Mouse (Mus musculus) left cerebral cortex, adult 8-10 months (tissue): ENCODE data around the gene Peli2. TPM values are rescaled to one million over a fixed set of nuclear protein-coding genes. Genes with fewer than 3 reads are reported as not detected.

Source experiments
- DNase-seq, 2 experiments: peaks; one replicate each; pipeline ENCODE4 v3.0.0; 2022; ENCODE audit warnings: low spot score in 2 of 2
- total RNA-seq, 4 experiments: library from RNA; stranded (reverse); gene quantifications; 2 replicates each; pipeline ENCODE4 v1.2.4; 2022

Peli2 gene
- total RNA-seq, 4 experiments from 2014 or later: 21.6 to 33.7 (median 30.5) TPM

DNA sequence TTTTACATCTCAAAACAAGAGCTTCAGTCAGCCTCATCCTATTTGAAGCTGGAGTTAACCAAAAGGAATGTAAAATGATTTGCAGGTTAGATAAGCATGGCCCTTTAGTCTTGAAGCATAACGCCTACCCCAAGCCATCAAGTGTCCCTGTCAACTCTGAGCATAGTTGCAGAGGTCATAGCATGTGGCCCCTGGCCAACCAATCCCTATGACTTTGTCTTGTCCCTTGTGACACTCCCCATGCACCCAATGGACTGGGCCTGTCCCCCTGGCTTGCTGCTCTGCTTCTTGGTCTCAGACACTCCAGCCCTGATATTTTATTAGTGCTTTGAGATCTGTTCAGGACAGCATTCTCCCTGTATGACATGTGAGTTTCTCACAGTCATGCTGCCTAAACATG is 30.3 kb downstream of the Peli2 start:
- DNase-seq: no peak

DNA sequence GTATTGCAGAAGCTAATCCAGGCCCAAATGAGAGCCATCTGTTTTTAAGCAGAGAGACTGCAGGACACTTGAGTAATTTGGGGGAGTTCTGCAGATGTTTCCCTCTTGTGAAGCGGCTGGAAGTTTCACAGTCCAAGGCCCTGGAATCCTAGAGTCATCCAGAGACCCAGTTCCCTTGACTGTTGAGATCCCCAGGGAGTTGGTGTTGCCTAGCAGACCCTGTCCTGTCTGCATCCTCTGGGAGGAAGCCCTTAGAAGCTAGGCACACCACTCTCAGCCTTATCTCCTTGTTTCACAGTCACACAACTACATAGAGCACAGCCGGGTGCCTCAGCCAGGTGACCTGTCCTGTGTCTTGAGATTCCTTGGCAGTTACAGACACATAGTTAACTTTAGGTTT is 30.9 kb downstream of the Peli2 start:
- no peak for DNase-seq

DNA sequence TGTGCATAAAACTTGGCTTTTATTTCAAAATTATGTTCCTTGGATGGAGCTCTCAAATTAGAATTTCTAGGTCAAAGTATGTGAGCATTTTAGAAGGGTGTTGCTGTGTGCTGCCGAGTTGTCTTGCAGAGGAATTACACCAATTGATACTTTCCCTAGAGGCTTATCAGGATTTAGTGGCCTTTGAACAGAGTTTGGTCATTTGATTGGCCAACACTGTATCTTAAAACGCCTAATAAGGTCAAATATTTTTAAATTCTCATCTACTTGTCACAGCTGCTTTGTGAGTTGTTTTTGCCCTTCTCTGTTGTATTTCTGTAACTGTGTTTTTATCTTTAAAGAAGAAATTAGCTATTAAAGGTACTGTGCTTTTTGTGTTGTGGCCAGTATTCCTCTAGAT is 32.4 kb downstream of the Peli2 start:
- DNase-seq: no peak

DNA sequence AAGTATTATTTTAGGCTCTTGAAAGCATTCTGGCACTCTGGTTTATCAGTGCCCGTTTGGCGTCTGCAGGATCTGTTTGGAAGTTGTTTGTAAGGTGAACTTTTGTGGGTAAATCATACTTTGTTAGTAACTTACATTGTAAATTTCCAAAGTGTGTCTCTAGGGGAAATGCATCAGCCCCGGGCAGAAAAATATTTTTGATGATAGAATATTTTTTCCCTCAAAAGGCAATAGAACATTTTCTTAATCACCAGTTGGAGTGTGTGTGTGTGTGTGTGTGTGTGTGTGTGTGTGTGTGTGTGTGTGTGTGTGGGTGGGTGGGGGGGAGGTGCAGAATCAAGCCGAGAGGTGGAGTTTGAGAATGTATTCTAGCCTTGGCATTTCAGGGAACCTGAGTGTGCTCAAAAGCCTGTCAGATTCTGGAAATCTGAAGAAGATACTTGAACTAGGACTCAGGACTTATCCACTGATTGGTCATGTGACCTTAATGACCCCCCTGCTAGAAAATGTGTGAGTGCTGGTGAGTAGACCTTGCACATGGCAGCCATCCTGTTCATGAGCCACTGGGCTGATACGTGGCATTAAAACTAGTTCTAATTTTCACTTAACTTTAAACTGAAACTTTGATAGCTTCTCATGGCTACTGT is 33.4 kb downstream of the Peli2 start:
- no peak for DNase-seq

DNA sequence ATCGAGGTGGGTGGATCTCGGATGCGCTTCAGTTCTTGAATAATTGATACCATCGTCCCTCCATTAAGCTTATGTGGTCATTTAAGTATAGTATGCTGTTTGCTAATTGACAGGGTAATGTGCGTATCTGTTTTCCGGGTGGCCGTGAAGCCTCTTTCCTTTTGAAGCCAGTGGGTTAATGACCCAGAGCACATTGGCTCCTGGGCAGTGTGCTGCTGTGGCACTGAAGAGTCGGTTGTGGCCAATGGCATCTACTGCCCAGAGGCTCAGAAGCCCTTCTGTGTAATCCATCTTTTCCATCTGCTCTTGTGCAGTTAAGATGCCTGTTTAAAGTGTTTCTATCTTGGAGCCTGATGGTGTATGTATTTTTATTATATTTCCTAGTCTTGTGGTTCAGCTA is 34.0 kb downstream of the Peli2 start:
- no peak for DNase-seq

DNA sequence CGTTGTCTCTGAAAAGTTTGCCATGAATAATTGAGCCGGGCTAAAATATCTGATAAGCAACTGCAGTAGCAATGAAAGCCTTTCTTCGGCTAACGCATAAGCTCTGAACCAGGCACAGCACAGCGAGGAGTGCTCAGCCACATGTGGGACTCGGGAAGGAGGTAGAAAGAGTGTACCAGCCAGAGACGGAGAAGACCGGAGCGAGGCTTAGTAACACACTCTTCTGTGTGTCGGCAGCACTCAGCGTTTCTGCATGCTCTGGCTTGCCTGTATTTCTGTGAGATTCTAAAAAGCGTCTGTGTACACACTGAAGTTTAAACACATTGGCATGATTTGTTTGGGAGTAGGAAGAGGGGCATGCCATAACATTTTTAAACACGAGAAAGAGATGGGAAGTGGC is 34.5 kb downstream of the Peli2 start:
- DNase-seq: no peak

DNA sequence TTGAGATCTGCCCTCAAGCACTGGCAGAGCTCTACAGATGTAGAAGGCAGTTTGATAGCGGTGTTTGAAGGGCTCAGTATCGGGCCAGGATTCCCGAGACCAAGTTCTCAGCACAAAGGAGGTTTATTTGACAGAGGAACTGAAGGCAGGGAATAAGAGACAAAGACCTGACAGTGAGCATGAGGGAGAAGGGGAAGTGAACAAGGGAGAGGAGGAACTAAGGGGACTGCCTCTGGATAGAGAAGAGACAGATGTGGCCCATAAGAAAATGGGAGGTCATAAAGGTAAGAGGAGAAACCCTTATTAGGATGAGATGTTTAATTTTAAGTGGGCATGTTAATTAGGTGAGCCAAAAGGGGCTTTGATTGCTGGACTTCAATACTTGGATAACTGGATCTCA is 36.5 kb downstream of the Peli2 start:
- DNase-seq: no peak

DNA sequence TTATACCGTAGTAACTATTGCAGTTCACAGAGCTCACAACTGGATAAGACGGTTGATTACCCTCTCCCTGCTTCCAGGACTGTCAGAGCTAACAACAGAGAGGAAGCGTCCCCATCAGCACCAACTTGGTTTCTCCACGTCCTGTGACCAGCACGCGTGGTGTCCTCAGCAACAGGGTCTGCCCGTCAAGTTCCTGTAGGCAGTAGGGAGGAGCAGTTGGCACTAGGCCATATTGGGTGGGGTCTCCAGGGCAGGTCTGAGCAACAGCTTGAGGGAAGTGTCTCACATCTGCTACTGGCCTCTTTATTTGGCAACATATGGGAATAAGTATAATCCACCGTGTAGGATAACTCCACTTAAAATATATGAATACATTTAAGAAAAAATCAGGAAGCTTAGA is 37.2 kb downstream of the Peli2 start:
- DNase-seq: no peak

DNA sequence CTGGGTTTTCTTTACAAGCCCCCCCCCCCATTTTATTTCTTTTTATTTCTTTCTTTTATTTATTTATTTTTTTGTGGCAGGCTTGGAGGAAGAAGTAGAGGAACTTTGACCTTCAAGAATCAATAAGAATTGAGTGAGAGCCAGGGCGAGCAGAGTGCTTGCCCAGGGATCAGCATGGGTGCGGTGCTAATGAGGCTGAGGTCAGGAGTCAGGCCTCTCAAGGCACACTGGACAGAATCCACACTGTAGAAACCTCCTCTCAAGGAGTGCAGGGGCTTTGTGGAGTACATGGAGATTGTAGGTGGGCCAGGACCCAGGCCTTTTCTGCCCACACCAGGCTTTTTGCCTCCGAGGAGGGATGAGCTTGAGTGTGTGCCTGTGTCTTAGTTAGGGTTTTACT is 38.8 kb downstream of the Peli2 start:
- DNase-seq: no peak

DNA sequence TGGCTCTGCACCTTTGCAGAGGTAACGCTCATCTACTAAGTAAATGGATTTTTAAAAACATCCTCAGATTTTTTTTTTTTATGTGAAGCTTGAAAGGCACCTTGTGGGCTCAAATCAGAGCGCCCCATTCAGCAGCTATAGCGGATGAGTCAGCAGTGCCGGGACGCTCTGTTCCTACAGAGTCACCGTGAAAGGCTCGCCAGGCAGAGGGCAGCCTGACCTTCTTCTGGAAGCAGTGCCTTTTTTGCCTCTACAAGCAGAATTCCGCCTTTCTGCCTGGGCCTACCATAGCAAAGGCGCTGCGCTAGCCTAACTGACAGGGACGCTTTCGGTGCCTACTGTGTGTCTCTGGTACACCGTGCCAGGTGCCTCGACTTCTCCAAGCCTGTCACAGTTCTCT is 41.8 kb downstream of the Peli2 start:
- DNase-seq: no peak

DNA sequence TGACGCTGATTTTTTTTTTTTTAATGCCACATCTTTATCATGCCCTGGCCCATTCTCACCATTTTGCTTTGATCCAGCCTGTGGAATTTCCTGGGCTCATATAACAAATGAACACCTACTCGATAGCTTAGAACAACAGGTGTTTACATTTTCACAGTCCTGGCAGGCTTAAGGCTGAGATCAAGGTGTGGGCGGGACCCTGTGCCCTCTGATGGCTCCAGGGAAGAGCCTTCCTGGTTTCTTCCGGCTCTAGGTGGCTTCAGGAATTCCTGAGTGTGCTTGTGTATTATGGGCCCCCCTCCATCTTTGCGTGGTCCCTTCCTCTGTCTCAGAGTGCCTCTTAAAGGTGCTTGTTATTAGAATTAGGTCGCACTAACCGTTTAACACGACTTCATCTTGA is 44.3 kb downstream of the Peli2 start:
- no peak for DNase-seq

DNA sequence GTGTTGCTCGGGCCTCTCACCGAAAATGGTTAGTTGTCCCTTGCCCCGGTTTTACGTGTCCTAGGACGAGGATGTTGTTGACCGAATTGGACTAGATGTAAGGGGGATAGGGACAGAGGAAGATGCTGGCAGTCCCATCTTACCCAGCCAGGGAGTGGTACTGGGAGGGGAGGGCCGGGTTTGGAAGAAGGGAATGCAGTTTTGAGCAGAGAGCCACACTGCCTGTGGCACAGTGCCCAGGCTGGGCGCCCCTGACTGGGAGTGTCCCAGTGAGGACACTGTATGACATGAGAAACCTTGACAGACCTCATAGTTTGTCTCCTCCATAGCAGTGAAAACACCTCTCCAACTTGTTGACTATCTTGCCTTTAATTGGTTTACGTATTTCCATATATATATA is 45.8 kb downstream of the Peli2 start:
- no peak for DNase-seq

DNA sequence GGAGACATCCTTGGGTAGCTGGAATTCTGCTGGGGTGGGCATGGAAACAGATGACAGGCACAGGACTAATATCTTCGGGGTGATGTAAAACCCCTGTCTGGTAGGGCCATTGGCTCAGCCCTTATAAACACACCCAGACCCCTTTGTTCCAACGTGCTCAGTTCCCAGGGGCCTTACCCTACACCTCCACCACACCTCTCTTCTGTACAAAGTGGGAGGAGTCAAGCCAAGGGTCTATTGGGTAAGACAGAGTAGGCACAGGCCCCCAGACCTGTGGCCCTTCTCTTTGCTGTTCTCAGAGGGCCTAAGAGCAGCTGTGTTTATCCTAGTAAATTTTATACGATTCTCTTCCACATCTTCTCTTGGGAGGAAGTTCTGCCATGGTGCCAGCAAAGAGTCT is 46.4 kb downstream of the Peli2 start:
- no peak for DNase-seq

DNA sequence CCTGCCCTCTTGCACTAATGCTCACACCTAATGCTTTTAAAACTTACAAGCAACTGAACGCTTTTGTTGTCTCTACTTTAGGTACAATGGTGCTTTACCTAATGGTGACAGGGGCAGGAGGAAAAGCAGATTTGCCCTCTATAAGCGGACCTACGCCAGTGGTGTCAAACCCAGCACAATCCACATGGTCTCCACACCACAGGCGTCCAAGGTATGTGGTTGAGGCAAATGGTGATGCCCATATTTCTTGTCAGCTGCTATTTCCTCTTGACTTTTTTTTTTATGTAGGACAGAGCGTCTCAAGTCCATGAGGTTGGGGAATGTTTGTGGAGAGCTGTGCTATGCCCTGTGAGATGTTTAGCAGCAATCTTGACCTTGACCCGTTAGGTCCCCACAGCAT is 47.5 kb downstream of the Peli2 start:
- no peak for DNase-seq

DNA sequence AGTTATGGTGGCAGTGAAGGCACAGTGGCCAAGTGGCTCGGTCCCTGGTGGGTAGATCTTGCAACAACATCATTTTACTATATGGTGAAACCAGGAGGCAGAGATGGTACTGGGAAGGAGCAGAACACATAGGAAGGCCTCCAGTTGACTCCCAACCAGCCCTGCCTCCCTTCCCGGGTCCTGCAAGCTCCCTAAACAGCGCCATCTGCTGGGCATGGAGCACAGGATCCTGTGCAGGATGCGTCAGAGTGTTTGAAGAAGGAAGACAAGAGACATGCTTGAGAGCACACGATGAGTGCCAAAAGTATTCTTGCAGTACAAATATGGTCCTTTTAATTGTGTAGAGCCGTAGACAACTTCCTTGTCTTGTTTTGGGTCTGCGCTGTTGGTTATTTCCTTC is 49.3 kb downstream of the Peli2 start:
- DNase-seq: no peak

DNA sequence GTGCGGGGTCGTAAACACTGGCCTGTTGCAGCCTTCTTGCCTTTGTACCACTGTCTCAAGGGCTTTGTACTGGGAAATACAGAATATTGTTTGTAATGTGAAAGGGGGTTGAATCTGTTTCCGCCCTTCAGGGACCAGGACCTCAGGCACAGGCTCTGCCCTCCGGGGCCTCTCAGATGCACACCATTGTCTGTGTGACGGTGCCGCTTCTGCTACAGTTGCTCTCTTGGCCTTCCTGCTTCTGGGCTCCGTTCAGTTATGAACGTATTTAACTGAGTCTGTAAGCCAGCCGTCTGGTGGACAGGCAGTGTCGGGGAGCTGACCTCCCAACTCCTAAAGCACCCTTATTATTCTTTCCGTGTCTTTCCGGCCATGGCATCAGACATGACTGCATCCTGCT is 50.6 kb downstream of the Peli2 start:
- no peak for DNase-seq

DNA sequence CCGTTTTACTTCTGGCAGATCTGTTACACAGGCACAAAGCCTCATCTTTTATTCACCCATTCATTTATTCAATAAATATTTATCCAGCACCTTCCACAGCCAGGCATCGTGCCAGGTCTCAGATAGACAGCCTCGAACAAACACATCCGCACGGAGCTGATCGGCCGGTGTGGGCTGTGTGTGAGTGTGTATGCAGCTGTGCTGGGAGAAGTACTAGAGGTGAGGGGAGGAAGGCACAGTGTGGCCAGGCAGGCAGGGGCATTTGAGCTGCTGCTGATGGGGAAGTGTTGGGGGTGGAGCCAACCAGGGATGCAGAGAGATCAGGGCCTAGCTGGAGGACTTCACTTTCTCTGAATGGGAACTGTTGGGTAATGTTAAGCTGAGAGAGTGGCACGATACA is 51.4 kb downstream of the Peli2 start:
- no peak for DNase-seq

DNA sequence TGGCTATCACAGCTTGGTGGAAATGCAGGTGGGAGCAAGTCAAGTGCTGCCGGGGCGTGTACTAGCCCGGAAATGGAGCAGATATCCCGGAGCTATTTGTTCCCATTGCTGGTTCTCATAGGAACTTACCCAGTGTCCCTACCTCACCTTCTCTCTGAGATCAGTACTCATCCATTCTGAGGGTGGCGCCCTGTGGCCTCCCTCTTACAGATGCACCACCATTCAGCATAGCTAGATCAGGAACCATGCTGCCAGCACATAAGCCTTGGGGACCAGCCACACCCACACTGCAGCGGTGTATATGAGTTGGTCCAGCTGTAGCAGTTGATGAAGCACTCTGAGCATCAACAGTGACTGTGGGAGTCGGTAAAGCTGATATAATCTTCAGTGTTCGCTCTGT is 52.3 kb downstream of the Peli2 start:
- DNase-seq: no peak

DNA sequence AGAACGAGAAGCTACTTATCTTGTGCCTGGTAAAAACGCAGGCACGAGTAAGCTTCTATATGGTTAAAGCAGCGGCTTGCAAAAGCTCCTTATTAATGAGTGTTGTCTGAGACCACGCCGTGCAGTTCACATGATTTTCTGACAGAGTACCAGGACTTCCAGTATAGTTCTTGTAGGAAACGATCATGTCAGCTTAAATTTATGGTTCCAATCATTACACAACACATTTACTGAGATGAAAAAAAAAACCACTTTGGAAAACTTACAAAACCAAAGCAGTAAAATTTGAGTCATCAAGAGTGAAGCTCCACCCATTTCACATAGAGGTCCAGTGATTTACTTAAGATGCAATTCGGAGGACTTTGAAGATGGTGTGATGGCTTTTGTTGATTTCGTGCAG is 53.2 kb downstream of the Peli2 start:
- DNase-seq: no peak

DNA sequence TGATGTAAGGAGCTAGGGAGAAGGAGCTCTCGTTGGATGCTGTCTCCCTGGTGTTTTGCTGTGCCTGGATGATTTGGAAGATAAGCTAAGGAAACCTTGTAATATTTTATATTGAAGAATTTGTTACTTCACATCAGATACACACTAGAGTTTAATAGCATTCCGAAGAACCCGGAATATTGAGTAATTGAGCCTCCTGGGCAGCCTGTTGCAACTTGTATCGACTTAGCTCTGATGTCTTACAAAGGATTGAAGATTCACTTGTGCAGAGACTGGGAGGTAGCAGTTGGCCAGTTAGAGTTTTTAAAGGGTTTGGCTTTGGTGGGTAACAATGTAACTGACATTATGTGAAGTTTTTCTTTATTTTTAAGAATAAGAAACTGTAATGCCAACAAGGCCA is 53.7 kb downstream of the Peli2 start:
- DNase-seq: no peak

DNA sequence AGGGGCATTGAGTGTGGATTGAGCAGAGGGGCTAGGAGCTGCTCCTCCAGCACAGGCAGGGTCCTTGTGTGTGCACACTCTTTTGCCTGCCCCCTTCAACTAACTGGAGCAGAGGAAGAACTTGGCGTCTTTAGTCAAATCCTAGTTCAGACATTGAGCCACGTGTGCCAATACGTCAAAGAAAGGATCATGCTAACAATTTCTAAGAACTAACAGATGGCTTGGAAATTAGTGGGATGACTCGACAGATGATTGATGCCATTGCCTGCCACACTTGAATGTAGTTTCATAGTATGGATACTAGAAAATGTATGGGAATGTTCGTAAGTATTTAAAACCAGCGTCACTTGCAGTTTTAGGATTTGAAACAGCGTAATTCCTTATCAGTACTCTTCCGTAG is 54.5 kb downstream of the Peli2 start:
- DNase-seq: no peak

DNA sequence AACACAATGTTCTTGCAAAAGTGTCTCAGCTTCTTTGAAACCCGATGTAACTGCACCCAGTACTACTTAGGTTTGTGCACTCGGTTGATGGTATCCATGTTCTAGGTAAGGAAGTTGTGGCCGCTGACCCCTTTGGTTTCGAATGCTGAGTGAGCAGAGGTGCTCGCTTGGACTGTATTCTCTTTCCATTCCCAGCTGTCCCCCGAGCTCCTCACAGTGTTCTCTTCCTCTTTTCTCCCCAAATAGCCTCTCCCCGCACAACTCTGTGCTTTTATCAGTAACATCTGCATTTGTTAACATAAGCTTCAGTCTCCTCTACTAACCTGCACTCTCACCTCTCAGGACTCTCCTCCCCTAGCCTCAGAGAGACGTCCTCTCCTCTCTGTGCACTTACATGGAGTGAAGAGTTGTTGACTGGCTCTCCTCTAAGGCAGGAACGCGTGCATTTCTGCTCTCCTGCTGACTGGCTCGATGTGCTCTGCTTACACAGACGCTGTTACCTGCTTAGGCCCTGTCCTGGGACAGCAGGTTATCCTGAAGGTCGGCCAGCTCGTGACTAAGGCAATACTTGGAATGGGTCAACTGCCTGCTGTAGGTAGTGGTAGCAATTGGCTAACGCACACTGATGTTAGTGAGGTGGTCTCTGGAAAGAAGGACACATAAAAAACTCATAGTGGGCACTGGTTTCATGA is 57.8 kb downstream of the Peli2 start:
- no peak for DNase-seq

DNA sequence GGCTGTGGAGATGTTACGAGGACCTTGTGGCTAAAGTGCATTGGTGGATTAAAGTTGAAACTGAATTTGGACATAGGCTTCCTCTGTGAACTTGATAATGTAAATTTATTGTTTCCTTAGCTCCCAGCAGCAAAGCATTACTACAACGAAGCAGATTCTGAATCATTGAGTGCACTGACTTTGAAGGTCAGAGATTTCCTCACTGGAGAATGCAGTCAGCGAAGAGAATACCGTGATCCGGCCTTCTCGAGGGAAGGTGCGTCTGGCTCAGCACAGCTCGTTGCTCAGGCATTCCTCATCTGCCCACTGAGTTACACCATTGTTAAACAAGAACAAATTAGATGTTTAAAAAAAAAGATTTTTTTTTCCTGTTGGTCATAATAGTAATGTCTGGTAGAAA is 58.4 kb downstream of the Peli2 start:
- DNase-seq: no peak

DNA sequence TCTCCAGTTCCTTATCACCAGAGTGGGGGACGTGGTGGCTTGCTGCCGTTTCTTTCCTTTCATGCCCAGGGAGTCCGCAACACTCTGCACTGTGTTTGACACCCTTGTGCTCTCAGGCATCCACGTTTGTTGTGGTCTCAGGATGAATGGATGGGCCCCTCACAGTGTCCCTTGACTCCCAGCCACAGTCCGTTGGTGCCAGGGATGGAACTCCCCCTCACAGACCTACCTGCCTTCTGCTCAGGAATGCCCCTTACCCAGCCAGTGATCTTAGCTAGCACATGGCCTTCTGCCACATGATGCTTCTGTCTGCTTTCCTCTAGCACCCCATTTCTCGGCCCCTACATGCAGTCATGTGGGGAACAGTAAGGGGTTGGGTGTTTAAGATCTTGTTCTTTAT is 65.7 kb downstream of the Peli2 start:
- no peak for DNase-seq
